Comparison of ENCODE assay signal across 15 mouse cellular contexts in genomic region chr12:29547755-29548154, GRCm38 (mm10). TPM values are rescaled to one million over a fixed set of nuclear protein-coding genes. Genes with fewer than 3 reads are reported as not detected.
A peak's percentile ranks its signal among the peaks of the same experiment; 100 is the strongest.
DNase-seq lines count a peak whose midpoint lies in the region; ATAC-seq and TF ChIP-seq lines count a peak whose summit lies in the region.
"Had no signal": no experiment of that assay in that cellular context is flagged by ENCODE, and none has a peak within 500 bp of the region (broad histone marks: within the 10 kb centered on the region; RNA-seq: fewer than 3 reads in every experiment).

No protein-coding gene starts in this region.

- no peak overlapping the region for H3K4me3 ChIP-seq in hindbrain, embryonic 16.5 days (ENCODE audit: low read length)
- no peak overlapping the region for H3K4me3 ChIP-seq in gastrocnemius, adult 2 months
- H3K4me3 ChIP-seq: embryonic facial prominence, embryonic 10.5 days; heart, embryonic 15.5 days; midbrain, embryonic 12.5 days had no signal

- H3K4me2 ChIP-seq in hindbrain, embryonic 16.5 days (ENCODE audit: low read length): no peak overlapping the region
- H3K4me2 ChIP-seq: heart, embryonic 15.5 days; midbrain, embryonic 12.5 days had no signal

- DNase-seq in frontal cortex, postnatal 10 days (ENCODE audit: low spot score in 2 of 2): peak; percentile 31 to 44
- no peak for DNase-seq in frontal cortex, postnatal 14 days (ENCODE audit: low spot score in 2 of 2)
- DNase-seq in Muller cell, postnatal 12 days (ENCODE audit: inconsistent ontology term): peak; percentile 32
- DNase-seq in cerebellum, postnatal 14 days: peak; percentile 81 to 86
- DNase-seq in ovary, postnatal 10 days (ENCODE audit: low spot score): no peak
- DNase-seq in yolk sac, embryonic 10.5 days (ENCODE audit: low spot score): no peak
- no peak for DNase-seq in gastrocnemius, adult 2 months
- DNase-seq: adrenal gland, postnatal 14 days; kidney, adult 2 months; thymus, postnatal 4 days had no signal

- H3K4me1 ChIP-seq in hindbrain, embryonic 16.5 days (ENCODE audit: control insufficient read depth, insufficient read depth, low read depth, low read length): peaks cover 18% of the 10 kb centered on the region
- H3K4me1 ChIP-seq: embryonic facial prominence, embryonic 10.5 days; heart, embryonic 15.5 days had no signal

- WGBS in hindbrain, embryonic 16.5 days: 38% methylated on average over 6 of the region's 6 CpGs

- H3K9me3 ChIP-seq in hindbrain, embryonic 16.5 days (ENCODE audit: control insufficient read depth, low read length): no peaks in the 10 kb centered on the region
- H3K9me3 ChIP-seq: embryonic facial prominence, embryonic 10.5 days; heart, embryonic 15.5 days; midbrain, embryonic 12.5 days had no signal

- intact Hi-C loops in gastrocnemius, adult 2 months (cut with DNase I): no loop called here

- peak overlapping the region; percentile 21; the same call in 1 of the 2 replicates for H3K27ac ChIP-seq in hindbrain, embryonic 16.5 days (ENCODE audit: low read depth, low read length)
- no peak overlapping the region for H3K27ac ChIP-seq in gastrocnemius, adult 2 months
- H3K27ac ChIP-seq: embryonic facial prominence, embryonic 10.5 days; heart, embryonic 15.5 days; midbrain, embryonic 12.5 days had no signal

- H3K36me3 ChIP-seq in hindbrain, embryonic 16.5 days (ENCODE audit: control insufficient read depth, insufficient read depth, low read length): no peaks in the 10 kb centered on the region
- H3K36me3 ChIP-seq: embryonic facial prominence, embryonic 10.5 days; heart, embryonic 15.5 days; midbrain, embryonic 12.5 days had no signal

- 0 out of 2 replicates have a peak, but pooled peaks have one; percentile 27 for ATAC-seq in hindbrain, embryonic 16.5 days

- H3K27me3 ChIP-seq in hindbrain, embryonic 16.5 days (replicated peaks; ENCODE audit: control insufficient read depth, insufficient read depth, low read length): no peaks in the 10 kb centered on the region
- H3K27me3 ChIP-seq: heart, embryonic 15.5 days had no signal

- no peak for TF ChIP-seq CTCF in gastrocnemius, adult 2 months (IDR thresholded peaks at IDR 0.05)

- no peak overlapping the region; the same call in 1 of the 2 replicates for H3K9ac ChIP-seq in hindbrain, embryonic 16.5 days (ENCODE audit: low read depth, low read length)
- H3K9ac ChIP-seq: heart, embryonic 15.5 days; midbrain, embryonic 12.5 days had no signal

RNA-seq across cellular contexts. Expression of gene Myt1l, which starts 19.6 kb away (rescaled TPM):
- polyA plus RNA-seq in hindbrain, embryonic 16.5 days (2015; fragmentation: Nextera tagmentation; extraction: Ambion mirVana): 213 and 236 TPM in 2 replicates
- total RNA-seq in gastrocnemius, adult 2 months (2021): not detected
- total RNA-seq: MEL had no signal
- polyA plus RNA-seq: kidney, adult 2 months had no signal

Comparison
In these comparisons a context has a peak if more than half of its experiments do, and no peak if none do; other contexts are left out.
1. DNase-seq: peak in frontal cortex, postnatal 10 days (2 of 2), Muller cell, postnatal 12 days (single experiment) and cerebellum, postnatal 14 days (2 of 2); none in frontal cortex, postnatal 14 days (0 of 2), ovary, postnatal 10 days (single experiment), yolk sac, embryonic 10.5 days (single experiment) and gastrocnemius, adult 2 months (single experiment).